Mouse (Mus musculus) limb, embryonic 13.5 days (tissue): ENCODE measurements at regions not wholly inside any gene's neighbourhood (a gene's known extent, or its start where the extent isn't known, plus 50 kb on each side); places are given as distances from the start of the nearest gene placed in this dataset.

Experiments used
- ATAC-seq: fragments of 200-750 bp; cut with Nextera tagmentation; 2 replicates; pipeline ENCODE4 v1.8.0; 2017; ENCODE audit warnings: low read depth, moderate number of reproducible peaks, moderate TSS enrichment; ENCODE audit not compliant: low FRiP score
- H3K27ac ChIP-seq: fragments of 300-500 bp; sonication (generic); 2 replicates; pipeline ENCODE4 v1.5.1; 2015; ENCODE audit warnings: inconsistent platforms, mild to moderate bottlenecking, moderate library complexity
- H3K27me3 ChIP-seq: fragments of 300-500 bp; sonication (generic); 2 replicates; pipeline ENCODE4 v1.6.1; 2015; ENCODE audit warnings: mild to moderate bottlenecking, inconsistent platforms
- H3K36me3 ChIP-seq: fragments of 300-500 bp; sonication (generic); 2 replicates; pipeline ENCODE4 v1.6.1; 2015; ENCODE audit warnings: inconsistent platforms, mild to moderate bottlenecking, moderate library complexity
- H3K4me1 ChIP-seq: fragments of 300-500 bp; sonication (generic); 2 replicates; pipeline ENCODE4 v1.6.1; 2015; ENCODE audit warnings: inconsistent platforms
- H3K4me2 ChIP-seq: fragments of 300-500 bp; sonication (generic); replicated peaks from 2 replicates; pipeline ENCODE4 v1.6.1; 2015; ENCODE audit warnings: inconsistent platforms, mild to moderate bottlenecking, moderate library complexity
- H3K4me3 ChIP-seq: fragments of 300-500 bp; sonication (generic); 2 replicates; pipeline ENCODE4 v1.5.1; 2015; ENCODE audit warnings: moderate library complexity, mild to moderate bottlenecking, inconsistent platforms
- H3K9ac ChIP-seq: fragments of 300-500 bp; sonication (generic); 2 replicates; pipeline ENCODE4 v1.6.1; 2015; ENCODE audit warnings: mild to moderate bottlenecking, inconsistent platforms
- H3K9me3 ChIP-seq: fragments of 300-500 bp; sonication (generic); 2 replicates; pipeline ENCODE4 v1.6.1; 2016; ENCODE audit warnings: inconsistent platforms
- WGBS: fragments of 180-500 bp; shearing (Covaris S2); methylation state at CpG from one replicate; pipeline ENCODE4 v1.1.7; 2015; 5-methylcytosine and 5-hydroxymethylcytosine counted together

GRCm38 (mm10) chr1:181286146-181286545 is 66.3 kb upstream of the Cnih3 start:
- WGBS, result 73% methylated on average over 5 of the region's 5 CpGs
- H3K4me1 ChIP-seq, result peaks cover 16% of the 10 kb centered on the region
- no peak overlapping the region for H3K4me2 ChIP-seq
- no peaks in the 10 kb centered on the region for H3K36me3 ChIP-seq
- no peak overlapping the region for H3K9ac ChIP-seq
- no peak overlapping the region for H3K4me3 ChIP-seq
- H3K27ac ChIP-seq, result no peak overlapping the region
- H3K9me3 ChIP-seq, result no peaks in the 10 kb centered on the region
- H3K27me3 ChIP-seq, result no peaks in the 10 kb centered on the region
- ATAC-seq, result no peak

- Histone ChIP-seq H3K9me3 (no peaks in the 10 kb centered on the region), H3K4me2 (no peak overlapping the region), H3K27ac (no peak overlapping the region), H3K9ac (no peak overlapping the region), H3K4me3 (no peak overlapping the region), H3K27me3 (no peaks in the 10 kb centered on the region), H3K36me3 (no peaks in the 10 kb centered on the region), H3K4me1 (peaks cover 16% of the 10 kb centered on the region)
- WGBS, result 73% methylated on average over 1 of the region's 1 CpGs
- ATAC-seq, result no peak
These were observed 65.3 kb upstream of the Cnih3 start for GRCm38 (mm10) chr1:181287166-181287565.

GRCm38 (mm10) chr1:181289385-181290035 is 62.9 kb upstream of the Cnih3 start:
- ATAC-seq, result no peak
- H3K9ac ChIP-seq, result no peak overlapping the region
- H3K4me1 ChIP-seq, result peaks cover 16% of the 10 kb centered on the region
- WGBS, result 63% methylated on average over 13 of the region's 13 CpGs
- H3K9me3 ChIP-seq, result no peaks in the 10 kb centered on the region
- H3K4me3 ChIP-seq, result no peak overlapping the region
- H3K4me2 ChIP-seq, result no peak overlapping the region
- H3K36me3 ChIP-seq, result no peaks in the 10 kb centered on the region
- no peaks in the 10 kb centered on the region for H3K27me3 ChIP-seq
- peak overlapping the region; percentile 58; the same call in 1 of the 2 replicates for H3K27ac ChIP-seq

- Histone ChIP-seq H3K9ac (no peak overlapping the region), H3K9me3 (no peaks in the 10 kb centered on the region), H3K4me1 (peaks cover 10% of the 10 kb centered on the region; the same call in 1 of the 2 replicates), H3K4me2 (no peak overlapping the region), H3K27ac (no peak overlapping the region), H3K27me3 (no peaks in the 10 kb centered on the region), H3K36me3 (no peaks in the 10 kb centered on the region), H3K4me3 (no peak overlapping the region)
- 63% methylated on average over 6 of the region's 6 CpGs for whole genome bisulfite sequencing
- no peak for ATAC-seq
These were observed 61.2 kb upstream of the Cnih3 start for GRCm38 (mm10) chr1:181291202-181291601.

- Histone ChIP-seq H3K9me3 (no peaks in the 10 kb centered on the region), H3K27ac (no peak overlapping the region), H3K4me2 (no peak overlapping the region), H3K4me1 (peaks cover 10% of the 10 kb centered on the region; the same call in 1 of the 2 replicates), H3K9ac (no peak overlapping the region), H3K27me3 (no peaks in the 10 kb centered on the region), H3K36me3 (no peaks in the 10 kb centered on the region), H3K4me3 (no peak overlapping the region)
- 78% methylated on average over 5 of the region's 5 CpGs for WGBS
- ATAC-seq, result no peak
These were observed 60.5 kb upstream of the Cnih3 start for GRCm38 (mm10) chr1:181291966-181292365.

- H3K4me3 ChIP-seq, result no peak overlapping the region
These were observed 59.2 kb upstream of the Cnih3 start for GRCm38 (mm10) chr1:181293079-181293865.

GRCm38 (mm10) chr1:181295651-181296050 is 56.8 kb upstream of the Cnih3 start:
- Histone ChIP-seq H3K9me3 (no peaks in the 10 kb centered on the region), H3K4me2 (no peak overlapping the region), H3K4me1 (no peaks in the 10 kb centered on the region), H3K27ac (no peak overlapping the region), H3K27me3 (no peaks in the 10 kb centered on the region), H3K4me3 (no peak overlapping the region), H3K9ac (no peak overlapping the region), H3K36me3 (no peaks in the 10 kb centered on the region)
- 71% methylated on average over 4 of the region's 4 CpGs for WGBS
- no peak for ATAC-seq

More at GRCm38 (mm10) chr1:181293079-181293865, 59.2 kb upstream of the Cnih3 start:
- Histone ChIP-seq H3K27me3 (no peaks in the 10 kb centered on the region), H3K4me2 (no peak overlapping the region), H3K4me1 (peaks cover 10% of the 10 kb centered on the region; the same call in 1 of the 2 replicates), H3K27ac (no peak overlapping the region), H3K36me3 (no peaks in the 10 kb centered on the region), H3K9me3 (no peaks in the 10 kb centered on the region), H3K9ac (no peak overlapping the region)
- 85% methylated on average over 16 of the region's 16 CpGs for WGBS
- no peak for ATAC-seq

GRCm38 (mm10) chr1:181298063-181298462 is 54.4 kb upstream of the Cnih3 start:
- Histone ChIP-seq H3K4me3 (no peak overlapping the region), H3K9ac (no peak overlapping the region), H3K36me3 (no peaks in the 10 kb centered on the region), H3K27ac (no peak overlapping the region), H3K27me3 (no peaks in the 10 kb centered on the region), H3K4me2 (no peak overlapping the region), H3K9me3 (no peaks in the 10 kb centered on the region), H3K4me1 (no peaks in the 10 kb centered on the region)
- ATAC-seq, result no peak
- 69% methylated on average over 5 of the region's 5 CpGs for WGBS

GRCm38 (mm10) chr1:181299075-181299665 is 53.3 kb upstream of the Cnih3 start:
- no peaks in the 10 kb centered on the region for H3K27me3 ChIP-seq

GRCm38 (mm10) chr1:181299826-181300225 is 52.6 kb upstream of the Cnih3 start:
- ATAC-seq, result no peak
- 85% methylated on average over 6 of the region's 6 CpGs for WGBS
- no peak overlapping the region for H3K9ac ChIP-seq
- H3K27ac ChIP-seq, result no peak overlapping the region
- no peak overlapping the region for H3K4me2 ChIP-seq
- no peaks in the 10 kb centered on the region for H3K27me3 ChIP-seq
- no peaks in the 10 kb centered on the region for H3K9me3 ChIP-seq
- no peak overlapping the region for H3K4me3 ChIP-seq
- no peaks in the 10 kb centered on the region for H3K4me1 ChIP-seq
- H3K36me3 ChIP-seq, result no peaks in the 10 kb centered on the region

More at GRCm38 (mm10) chr1:181299075-181299665, 53.3 kb upstream of the Cnih3 start:
- Histone ChIP-seq H3K27ac (no peak overlapping the region), H3K4me2 (no peak overlapping the region), H3K4me1 (no peaks in the 10 kb centered on the region), H3K9ac (no peak overlapping the region), H3K4me3 (no peak overlapping the region), H3K9me3 (no peaks in the 10 kb centered on the region), H3K36me3 (no peaks in the 10 kb centered on the region)
- ATAC-seq, result no peak
- 87% methylated on average over 14 of the region's 14 CpGs for WGBS

GRCm38 (mm10) chr1:181302151-181302550 is 50.3 kb upstream of the Cnih3 start:
- WGBS, result 93% methylated on average over 17 of the region's 17 CpGs
- Histone ChIP-seq H3K4me2 (no peak overlapping the region), H3K4me1 (no peaks in the 10 kb centered on the region), H3K27me3 (no peaks in the 10 kb centered on the region), H3K9me3 (no peaks in the 10 kb centered on the region), H3K36me3 (no peaks in the 10 kb centered on the region), H3K4me3 (no peak overlapping the region), H3K9ac (no peak overlapping the region), H3K27ac (no peak overlapping the region)
- ATAC-seq, result no peak
